ENCODE assay signal across 8 mouse cellular contexts in genomic region chr8:86624915-86625314, GRCm38 (mm10). TPM values are rescaled to one million over a fixed set of nuclear protein-coding genes. Genes with fewer than 3 reads are reported as not detected.
DNase-seq lines count a peak whose midpoint lies in the region; ATAC-seq and TF ChIP-seq lines count a peak whose summit lies in the region.

No protein-coding gene starts in this region.

- 32% methylated on average over 7 of the region's 7 CpGs for WGBS in heart, embryonic 15.5 days
- WGBS in limb, embryonic 12.5 days, result 50% methylated on average over 7 of the region's 7 CpGs
- 7% methylated on average over 7 of the region's 7 CpGs for WGBS in small intestine, adult 2 months

- H3K36me3 ChIP-seq in heart, embryonic 15.5 days, result no peaks in the 10 kb centered on the region
- H3K36me3 ChIP-seq in limb, embryonic 12.5 days, result no peaks in the 10 kb centered on the region
- H3K36me3 ChIP-seq in small intestine, adult 2 months (ENCODE audit: control insufficient read depth, insufficient read depth, low read length), result no peaks in the 10 kb centered on the region

- H3K9me3 ChIP-seq in heart, embryonic 15.5 days (replicated peaks), result no peaks in the 10 kb centered on the region
- no peaks in the 10 kb centered on the region for H3K9me3 ChIP-seq in limb, embryonic 12.5 days

- no peak for DNase-seq in gastrocnemius, adult 2 months
- DNase-seq in gastrocnemius, postnatal 4 days (ENCODE audit: low spot score in 2 of 2), result no peak
- DNase-seq in MN1 (ENCODE audit: low spot score), result peak; percentile 12
- DNase-seq in c-Kit-positive CD71-positive TER-119-positive erythroid progenitor cells, embryonic 14.5 days (ENCODE audit: low spot score), result no peak
- DNase-seq in left cerebral cortex, postnatal 14 days (ENCODE audit: low spot score in 2 of 2), result no peak

- intact Hi-C loops in gastrocnemius, adult 2 months (cut with DNase I), result loop anchor here (5.0 kb wide), 2 partner anchors 122 to 172 kb away; partner anchors contain the start of genes Gm10638 and Siah1a
- intact Hi-C loops in left cerebral cortex, postnatal 14 days (cut with DNase I), result no loop called here

- no peak for TF ChIP-seq CTCF in gastrocnemius, adult 2 months (IDR thresholded peaks at IDR 0.05)
- TF ChIP-seq CTCF in small intestine, adult 2 months (IDR thresholded peaks at IDR 0.05; ENCODE audit: extremely low read depth, insufficient read length, insufficient replicate concordance, low read depth, low read length), result no peak

- peak overlapping the region; percentile 76 for H3K9ac ChIP-seq in heart, embryonic 15.5 days
- H3K9ac ChIP-seq in limb, embryonic 12.5 days (replicated peaks), result peak overlapping the region; percentile 75; the same call in 1 of the 2 replicates

- peak overlapping the region; percentile 76 for H3K4me3 ChIP-seq in gastrocnemius, adult 2 months
- H3K4me3 ChIP-seq in heart, embryonic 15.5 days, result peak overlapping the region; percentile 96
- peak overlapping the region; percentile 80 for H3K4me3 ChIP-seq in limb, embryonic 12.5 days (replicated peaks)
- H3K4me3 ChIP-seq in small intestine, adult 2 months (ENCODE audit: low read depth, low read length), result peak overlapping the region; percentile 99

- peaks cover 14% of the 10 kb centered on the region for H3K4me1 ChIP-seq in heart, embryonic 15.5 days (replicated peaks)
- peaks cover 12% of the 10 kb centered on the region for H3K4me1 ChIP-seq in limb, embryonic 12.5 days (replicated peaks)
- peaks cover 6% of the 10 kb centered on the region; the same call in 1 of the 2 replicates for H3K4me1 ChIP-seq in small intestine, adult 2 months (ENCODE audit: control insufficient read depth, insufficient read depth, insufficient read length, low read length)

- TF ChIP-seq POLR2A in small intestine, adult 2 months (IDR thresholded peaks at IDR 0.05; ENCODE audit: low read depth, low read length), result no peak

- H3K4me2 ChIP-seq in heart, embryonic 15.5 days, result peak overlapping the region; percentile 82
- H3K4me2 ChIP-seq in limb, embryonic 12.5 days, result peak overlapping the region; percentile 80

- ATAC-seq in heart, embryonic 15.5 days (replicated peaks; ENCODE audit: insufficient number of reproducible peaks, insufficient read depth, low FRiP score, low read depth), result no peak
- ATAC-seq in limb, embryonic 12.5 days (ENCODE audit: insufficient number of reproducible peaks, insufficient read depth, low FRiP score, low TSS enrichment, low read depth), result no peak

- no peaks in the 10 kb centered on the region for H3K27me3 ChIP-seq in heart, embryonic 15.5 days
- H3K27me3 ChIP-seq in limb, embryonic 12.5 days, result no peaks in the 10 kb centered on the region
- no peaks in the 10 kb centered on the region for H3K27me3 ChIP-seq in small intestine, adult 2 months (ENCODE audit: control insufficient read depth, insufficient read depth, low read length)

- H3K27ac ChIP-seq in gastrocnemius, adult 2 months, result peak overlapping the region; percentile 97
- H3K27ac ChIP-seq in heart, embryonic 15.5 days, result no peak overlapping the region
- H3K27ac ChIP-seq in limb, embryonic 12.5 days, result no peak overlapping the region
- H3K27ac ChIP-seq in small intestine, adult 2 months (ENCODE audit: insufficient read depth, low read depth, low read length), result peak overlapping the region; percentile 47

RNA-seq across cellular contexts. Expression of gene Lonp2, which starts 1.1 kb away (rescaled TPM):
- 10 to 100 TPM; 51.7 to 55.6 TPM for total RNA-seq in gastrocnemius, adult 2 months (2021)
- total RNA-seq in gastrocnemius, postnatal 4 days (2021), result 10 to 100 TPM; 47.1 to 49.5 TPM
- polyA plus RNA-seq in heart, embryonic 15.5 days (2015; fragmentation: Nextera tagmentation; extraction: Ambion mirVana), result 53.8 and 61.9 TPM in 2 replicates
- polyA plus RNA-seq in limb, embryonic 12.5 days (2016; fragmentation: Nextera tagmentation; extraction: Ambion mirVana), result 61.7 and 62.6 TPM in 2 replicates
- 23.8 and 59.5 TPM in 2 replicates for polyA plus RNA-seq in small intestine, adult 2 months (2012; rRNA removed)
- 10 to 100 TPM; 49.2 to 57.8 TPM for total RNA-seq in left cerebral cortex, postnatal 14 days (2021)

RNA-seq across cellular contexts. Expression of gene Abcc12, which starts 44.4 kb away (rescaled TPM):
- not detected for total RNA-seq in gastrocnemius, adult 2 months (2021)
- total RNA-seq in gastrocnemius, postnatal 4 days (2021), result under 1 TPM; 0.44 to 0.86 TPM
- polyA plus RNA-seq in heart, embryonic 15.5 days (2015; fragmentation: Nextera tagmentation; extraction: Ambion mirVana), result 0.04 TPM in 2 replicates
- polyA plus RNA-seq in limb, embryonic 12.5 days (2016; fragmentation: Nextera tagmentation; extraction: Ambion mirVana), result 0.04 TPM in 1 of 2 replicates, not detected in the other
- polyA plus RNA-seq in small intestine, adult 2 months (2012; rRNA removed), result 0.03 TPM in 1 of 2 replicates, not detected in the other
- under 1 TPM; 0.13 to 0.34 TPM for total RNA-seq in left cerebral cortex, postnatal 14 days (2021)

Comparison
In these comparisons a context has a peak if more than half of its experiments do, and no peak if none do; other contexts are left out.
1. H3K27ac ChIP-seq: peak in gastrocnemius, adult 2 months (single experiment) and small intestine, adult 2 months (single experiment); none in heart, embryonic 15.5 days (single experiment) and limb, embryonic 12.5 days (single experiment).
2. Peak in every context shown above with its lines, with median percentiles within 50 percentile points of each other: H3K4me3 ChIP-seq.